In the genomic region with DNA sequence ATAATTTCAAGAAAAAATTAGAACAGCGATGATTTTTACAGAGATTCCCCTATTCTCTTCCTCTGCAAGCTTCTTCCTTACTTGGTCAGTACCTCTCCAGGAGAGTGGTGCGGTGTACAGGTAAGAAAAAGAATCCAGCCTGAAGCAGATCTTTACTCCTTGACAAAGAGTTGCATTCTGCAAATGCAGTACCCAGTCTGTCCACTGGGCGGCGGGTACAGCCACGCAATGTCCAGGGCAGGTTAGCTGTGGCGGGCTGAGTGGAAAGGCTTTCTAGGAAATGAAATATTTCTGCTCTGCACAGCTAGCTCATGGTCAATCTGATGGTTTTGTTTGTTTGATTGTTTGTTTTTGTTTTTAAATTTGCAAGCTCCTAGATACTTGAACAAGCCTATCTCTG, we compare ENCODE assay signal across 9 mouse cellular contexts.
A peak's percentile ranks its signal among the peaks of the same experiment; 100 is the strongest.
DNase-seq lines count a peak whose midpoint lies in the region; ATAC-seq and TF ChIP-seq lines count a peak whose summit lies in the region.
"Had no signal": no experiment of that assay in that cellular context is flagged by ENCODE, and none has a peak within 500 bp of the region (broad histone marks: within the 10 kb centered on the region; RNA-seq: fewer than 3 reads in every experiment).

No protein-coding gene starts in this region.

- ATAC-seq in hindbrain, embryonic 16.5 days, result no peak
- no peak for ATAC-seq in limb, embryonic 14.5 days (ENCODE audit: low FRiP score, low read depth)
- peak; percentile 61; the same call in 1 of the 2 replicates for ATAC-seq in neural tube, embryonic 13.5 days (ENCODE audit: low read depth)

- no peak overlapping the region for H3K9ac ChIP-seq in hindbrain, embryonic 16.5 days (ENCODE audit: low read depth, low read length)
- no peak overlapping the region for H3K9ac ChIP-seq in limb, embryonic 14.5 days (ENCODE audit: low read depth, low read length, severe bottlenecking)
- no peak overlapping the region for H3K9ac ChIP-seq in neural tube, embryonic 13.5 days

- H3K4me1 ChIP-seq in hindbrain, embryonic 10.5 days (replicated peaks), result peaks cover 7% of the 10 kb centered on the region
- H3K4me1 ChIP-seq in hindbrain, embryonic 16.5 days (ENCODE audit: control insufficient read depth, insufficient read depth, low read depth, low read length), result no peaks in the 10 kb centered on the region
- no peaks in the 10 kb centered on the region for H3K4me1 ChIP-seq in cerebellum, adult 2 months (ENCODE audit: control insufficient read depth, insufficient read depth, low read length)
- H3K4me1 ChIP-seq in limb, embryonic 14.5 days (ENCODE audit: control insufficient read depth, insufficient read depth, low read length), result no peaks in the 10 kb centered on the region
- H3K4me1 ChIP-seq in neural tube, embryonic 13.5 days (replicated peaks), result no peaks in the 10 kb centered on the region

- peak; percentile 90 for TF ChIP-seq CTCF in cerebellum, adult 2 months (IDR thresholded peaks at IDR 0.05; ENCODE audit: borderline replicate concordance, insufficient read depth, low read depth, low read length)

- H3K9me3 ChIP-seq in hindbrain, embryonic 10.5 days, result no peaks in the 10 kb centered on the region
- no peaks in the 10 kb centered on the region for H3K9me3 ChIP-seq in hindbrain, embryonic 16.5 days (ENCODE audit: control insufficient read depth, low read length)
- H3K9me3 ChIP-seq in limb, embryonic 14.5 days (ENCODE audit: control insufficient read depth, low read length), result no peaks in the 10 kb centered on the region
- H3K9me3 ChIP-seq in neural tube, embryonic 13.5 days, result no peaks in the 10 kb centered on the region

- H3K27me3 ChIP-seq in hindbrain, embryonic 10.5 days (ENCODE audit: insufficient read depth, poor library complexity, severe bottlenecking), result no peaks in the 10 kb centered on the region
- H3K27me3 ChIP-seq in hindbrain, embryonic 16.5 days (replicated peaks; ENCODE audit: control insufficient read depth, insufficient read depth, low read length), result 0 out of 2 replicates have a peak, but pooled peaks cover 2% of the 10 kb centered on the region
- H3K27me3 ChIP-seq in cerebellum, adult 2 months (ENCODE audit: control insufficient read depth, insufficient read depth, low read length), result no peaks in the 10 kb centered on the region
- H3K27me3 ChIP-seq in limb, embryonic 14.5 days (ENCODE audit: control insufficient read depth, insufficient read depth, low read length), result no peaks in the 10 kb centered on the region
- H3K27me3 ChIP-seq in neural tube, embryonic 13.5 days, result no peaks in the 10 kb centered on the region

- H3K4me2 ChIP-seq in hindbrain, embryonic 16.5 days (ENCODE audit: low read length), result no peak overlapping the region
- H3K4me2 ChIP-seq in limb, embryonic 14.5 days (replicated peaks; ENCODE audit: low read depth, low read length, severe bottlenecking), result no peak overlapping the region
- H3K4me2 ChIP-seq in neural tube, embryonic 13.5 days, result no peak overlapping the region

- TF ChIP-seq POLR2A in cerebellum, adult 2 months (IDR thresholded peaks at IDR 0.05; ENCODE audit: borderline replicate concordance, insufficient read depth, low read length), result no peak
- TF ChIP-seq POLR2A in limb, embryonic 14.5 days (IDR thresholded peaks at IDR 0.05; ENCODE audit: borderline replicate concordance, extremely low read depth, insufficient read depth, insufficient read length), result no peak

- peak; percentile 85 for DNase-seq in hindbrain, embryonic 10.5 days (ENCODE audit: low spot score)
- peak; percentile 44 to 73 for DNase-seq in cerebellum, adult 2 months
- peak; percentile 41 to 93 for DNase-seq in frontal cortex, adult 2 months (ENCODE audit: extremely low spot score in 1 of 2, low spot score in 1 of 2)
- DNase-seq in kidney, adult 9 months, result peak; percentile 80
- DNase-seq in limb, embryonic 14.5 days (ENCODE audit: low spot score), result peak; percentile 73
- DNase-seq in testis, postnatal 14 days (ENCODE audit: low spot score), result peak; percentile 75

- 15% methylated on average over 6 of the region's 6 CpGs for WGBS in hindbrain, embryonic 10.5 days
- WGBS in hindbrain, embryonic 16.5 days, result 11% methylated on average over 6 of the region's 6 CpGs
- 12% methylated on average over 6 of the region's 6 CpGs for WGBS in cerebellum, adult 2 months
- WGBS in limb, embryonic 14.5 days, result 10% methylated on average over 6 of the region's 6 CpGs
- WGBS in neural tube, embryonic 13.5 days, result 18% methylated on average over 6 of the region's 6 CpGs

- H3K27ac ChIP-seq in hindbrain, embryonic 10.5 days, result no peak overlapping the region
- H3K27ac ChIP-seq in hindbrain, embryonic 16.5 days (ENCODE audit: low read depth, low read length), result no peak overlapping the region
- H3K27ac ChIP-seq in cerebellum, adult 2 months (ENCODE audit: insufficient read depth, low read length), result no peak overlapping the region
- H3K27ac ChIP-seq in limb, embryonic 14.5 days (replicated peaks; ENCODE audit: low read depth, low read length), result no peak overlapping the region
- H3K27ac ChIP-seq in neural tube, embryonic 13.5 days (replicated peaks), result no peak overlapping the region

- no peak overlapping the region for H3K4me3 ChIP-seq in hindbrain, embryonic 10.5 days
- no peak overlapping the region for H3K4me3 ChIP-seq in hindbrain, embryonic 16.5 days (ENCODE audit: low read length)
- H3K4me3 ChIP-seq in cerebellum, adult 2 months (replicated peaks; ENCODE audit: insufficient read depth, low read depth, low read length), result no peak overlapping the region
- no peak overlapping the region for H3K4me3 ChIP-seq in limb, embryonic 14.5 days (replicated peaks; ENCODE audit: low read length)
- no peak overlapping the region for H3K4me3 ChIP-seq in neural tube, embryonic 13.5 days
- H3K4me3 ChIP-seq: myocyte had no signal

- no peaks in the 10 kb centered on the region for H3K36me3 ChIP-seq in hindbrain, embryonic 10.5 days
- no peaks in the 10 kb centered on the region for H3K36me3 ChIP-seq in hindbrain, embryonic 16.5 days (ENCODE audit: control insufficient read depth, insufficient read depth, low read length)
- no peaks in the 10 kb centered on the region for H3K36me3 ChIP-seq in limb, embryonic 14.5 days (ENCODE audit: control insufficient read depth, insufficient read depth, low read length)
- H3K36me3 ChIP-seq in neural tube, embryonic 13.5 days, result no peaks in the 10 kb centered on the region
